Mouse (Mus musculus) ES-Bruce4 (cell line): ENCODE measurements around the gene Prss1.

ENCODE experiments used
- CTCF ChIP-seq: IDR thresholded peaks from one replicate; pipeline ENCODE4 v1.8.1; 2011; ENCODE audit warnings: low read depth, low read length
- POLR2A ChIP-seq: IDR thresholded peaks from one replicate; pipeline ENCODE4 v1.8.1; 2011; ENCODE audit warnings: low read length; ENCODE audit not compliant: insufficient read depth

GRCm38 (mm10) chr6:41499374-41499773, 40.6 kb downstream of the Prss1 start:
- TF ChIP-seq CTCF: no peak
- no peak for TF ChIP-seq POLR2A
